In the genomic region with DNA sequence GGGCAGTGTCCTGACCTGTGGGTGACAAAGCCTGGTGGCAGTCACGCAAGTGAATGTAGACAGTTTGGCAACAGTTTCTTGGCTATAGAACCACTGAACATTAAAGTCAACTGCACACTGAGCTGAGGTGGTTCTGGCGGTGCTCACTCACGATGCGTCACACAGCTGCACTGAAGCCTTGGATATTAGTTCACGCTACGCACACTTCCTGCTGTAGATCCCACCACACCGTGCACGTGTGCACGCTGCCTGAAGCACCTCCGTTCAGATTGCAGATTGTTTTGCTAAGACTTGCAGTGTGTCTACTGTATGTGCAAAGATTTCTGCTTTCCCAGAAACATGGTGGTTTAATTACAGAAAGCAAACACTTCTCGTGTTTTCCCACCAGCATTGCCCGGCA, we compare ENCODE assay signal across 26 mouse cellular contexts. TPM values are rescaled to one million over a fixed set of nuclear protein-coding genes. Genes with fewer than 3 reads are reported as not detected.
DNase-seq lines count a peak whose midpoint lies in the region; ATAC-seq and TF ChIP-seq lines count a peak whose summit lies in the region.
"Had no signal": no experiment of that assay in that cellular context is flagged by ENCODE, and none has a peak within 500 bp of the region (broad histone marks: within the 10 kb centered on the region; RNA-seq: fewer than 3 reads in every experiment).

No protein-coding gene starts in this region.

- no peak for TF ChIP-seq CTCF in lung, embryonic 14.5 days (IDR thresholded peaks at IDR 0.05; ENCODE audit: low read depth)
- no peak for TF ChIP-seq CTCF in CH12.LX (conservative IDR thresholded peaks at IDR 0.05 in 1 of 2, IDR thresholded peaks at IDR 0.05 in 1 of 2; ENCODE audit: low read depth in 2 of 2, low read length in 2 of 2)
- no peak for TF ChIP-seq CTCF in kidney, adult 2 months (conservative IDR thresholded peaks at IDR 0.05; ENCODE audit: insufficient read depth, insufficient read length, low read depth, low read length)

- in situ Hi-C loops in CH12.LX (cut with MboI; ENCODE audit: low pct_ligation_motif_present, low pct_unique_long_range_greater_than_20kb, low sequenced_read_pairs) = no loop called here

- H3K27ac ChIP-seq in heart, embryonic 13.5 days (replicated peaks) = no peak overlapping the region
- no peak overlapping the region for H3K27ac ChIP-seq in lung, embryonic 14.5 days (ENCODE audit: low read depth)
- no peak overlapping the region for H3K27ac ChIP-seq in CH12.LX (ENCODE audit: insufficient read depth, low read depth)
- H3K27ac ChIP-seq in embryonic facial prominence, embryonic 13.5 days = no peak overlapping the region
- no peak overlapping the region for H3K27ac ChIP-seq in kidney, adult 2 months (ENCODE audit: insufficient read depth, low read depth, low read length)
- H3K27ac ChIP-seq: forebrain, embryonic 13.5 days; hindbrain, embryonic 12.5 days; kidney, embryonic 15.5 days; liver, embryonic 14.5 days; midbrain, embryonic 12.5 days; neural tube, embryonic 15.5 days had no signal

- TF ChIP-seq RAD21 in CH12.LX (IDR thresholded peaks at IDR 0.05; ENCODE audit: low read depth, low read length) = no peak

- H3K4me2 ChIP-seq in heart, embryonic 13.5 days = peak overlapping the region; percentile 55
- peak overlapping the region; percentile 3; the same call in 1 of the 2 replicates for H3K4me2 ChIP-seq in lung, embryonic 14.5 days
- H3K4me2 ChIP-seq in CH12.LX (ENCODE audit: insufficient read depth, low read depth, poor library complexity, severe bottlenecking) = peak overlapping the region; percentile 31
- H3K4me2 ChIP-seq in embryonic facial prominence, embryonic 13.5 days = peak overlapping the region; percentile 24; the same call in 1 of the 2 replicates
- H3K4me2 ChIP-seq: forebrain, embryonic 13.5 days; hindbrain, embryonic 12.5 days; kidney, embryonic 15.5 days; midbrain, embryonic 12.5 days; neural tube, embryonic 15.5 days had no signal

- DNase-seq in heart, adult 18-20 months = no peak
- DNase-seq in lung, embryonic 14.5 days = no peak
- DNase-seq in lung, postnatal 10 days = no peak
- no peak for DNase-seq in CH12.LX (ENCODE audit: extremely low read depth)
- no peak for DNase-seq in kidney, adult 2 months
- DNase-seq: adrenal gland, adult 2 months; B cell, adult 2 months; cerebellum, adult 11-12 months; cerebellum, postnatal 10 days; gastrocnemius, postnatal 14 days; heart, adult 11 months; kidney, postnatal 36 days; layer of hippocampus, postnatal 36 days; right cerebral cortex, adult 18-20 months; right cerebral cortex, postnatal 4 days; thymus, postnatal 14 days had no signal

- WGBS in heart, embryonic 13.5 days = 78% methylated on average over 12 of the region's 12 CpGs
- 60% methylated on average over 12 of the region's 12 CpGs for WGBS in lung, embryonic 14.5 days
- WGBS in embryonic facial prominence, embryonic 13.5 days = 56% methylated on average over 12 of the region's 12 CpGs
- 62% methylated on average over 12 of the region's 12 CpGs for WGBS in kidney, adult 2 months

- no peak for TF ChIP-seq EP300 in CH12.LX (IDR thresholded peaks at IDR 0.05; ENCODE audit: low read length)

- H3K9ac ChIP-seq in heart, embryonic 13.5 days = no peak overlapping the region
- no peak overlapping the region for H3K9ac ChIP-seq in lung, embryonic 14.5 days
- H3K9ac ChIP-seq in CH12.LX (ENCODE audit: insufficient read depth, low read depth) = no peak overlapping the region
- no peak overlapping the region for H3K9ac ChIP-seq in embryonic facial prominence, embryonic 13.5 days
- H3K9ac ChIP-seq: forebrain, embryonic 13.5 days; hindbrain, embryonic 12.5 days; kidney, embryonic 15.5 days; liver, embryonic 14.5 days; midbrain, embryonic 12.5 days; neural tube, embryonic 15.5 days had no signal

- H3K36me3 ChIP-seq in heart, embryonic 13.5 days = no peaks in the 10 kb centered on the region
- H3K36me3 ChIP-seq in lung, embryonic 14.5 days (ENCODE audit: insufficient read depth) = no peaks in the 10 kb centered on the region
- no peaks in the 10 kb centered on the region for H3K36me3 ChIP-seq in CH12.LX (replicated peaks in 1 of 2; ENCODE audit: control insufficient read depth in 1 of 2, insufficient read depth in 1 of 2, low read length in 1 of 2)
- H3K36me3 ChIP-seq in embryonic facial prominence, embryonic 13.5 days = no peaks in the 10 kb centered on the region
- no peaks in the 10 kb centered on the region for H3K36me3 ChIP-seq in kidney, adult 2 months (ENCODE audit: control insufficient read depth, insufficient read depth, low read length)
- H3K36me3 ChIP-seq: hindbrain, embryonic 12.5 days; kidney, embryonic 15.5 days; midbrain, embryonic 12.5 days; neural tube, embryonic 15.5 days had no signal

- H3K79me2 ChIP-seq in CH12.LX (replicated peaks; ENCODE audit: control insufficient read depth, extremely low read depth, insufficient read depth, poor library complexity, severe bottlenecking) = no peaks in the 10 kb centered on the region

- H3K4me1 ChIP-seq in heart, embryonic 13.5 days = peaks cover 8% of the 10 kb centered on the region
- no peaks in the 10 kb centered on the region for H3K4me1 ChIP-seq in lung, embryonic 14.5 days (ENCODE audit: insufficient read depth)
- H3K4me1 ChIP-seq in CH12.LX (ENCODE audit: control insufficient read depth in 1 of 2, insufficient read depth in 2 of 2) = peaks cover 0 to 4% of the 10 kb centered on the region in 2 experiments; a peak in 1 of 4 replicates
- peaks cover 14% of the 10 kb centered on the region for H3K4me1 ChIP-seq in embryonic facial prominence, embryonic 13.5 days
- no peaks in the 10 kb centered on the region for H3K4me1 ChIP-seq in kidney, adult 2 months (ENCODE audit: control insufficient read depth, insufficient read depth, low read length)
- H3K4me1 ChIP-seq: forebrain, embryonic 13.5 days; hindbrain, embryonic 12.5 days; kidney, embryonic 15.5 days; midbrain, embryonic 12.5 days; neural tube, embryonic 15.5 days had no signal

- peak overlapping the region; percentile 27; the same call in 1 of the 2 replicates for H3K4me3 ChIP-seq in heart, embryonic 13.5 days
- H3K4me3 ChIP-seq in lung, embryonic 14.5 days (ENCODE audit: low read depth, low read length) = no peak overlapping the region
- H3K4me3 ChIP-seq in CH12.LX (replicated peaks in 1 of 3; ENCODE audit: low read depth in 2 of 3, low read length in 2 of 3, poor library complexity in 1 of 3) = peak overlapping the region in 1 of 3 experiments; percentile 31
- H3K4me3 ChIP-seq in embryonic facial prominence, embryonic 13.5 days = no peak overlapping the region
- no peak overlapping the region for H3K4me3 ChIP-seq in kidney, adult 2 months (ENCODE audit: insufficient read depth, low read depth, low read length)
- H3K4me3 ChIP-seq: forebrain, embryonic 13.5 days; hindbrain, embryonic 12.5 days; kidney, embryonic 15.5 days; midbrain, embryonic 12.5 days; neural tube, embryonic 15.5 days had no signal

- H3K9me3 ChIP-seq in heart, embryonic 13.5 days = no peaks in the 10 kb centered on the region
- H3K9me3 ChIP-seq in lung, embryonic 14.5 days (ENCODE audit: low read depth, low read length) = no peaks in the 10 kb centered on the region
- no peaks in the 10 kb centered on the region for H3K9me3 ChIP-seq in CH12.LX (replicated peaks; ENCODE audit: low read length)
- no peaks in the 10 kb centered on the region for H3K9me3 ChIP-seq in embryonic facial prominence, embryonic 13.5 days
- H3K9me3 ChIP-seq: forebrain, embryonic 13.5 days; hindbrain, embryonic 12.5 days; kidney, embryonic 15.5 days; midbrain, embryonic 12.5 days; neural tube, embryonic 15.5 days had no signal

- dilution Hi-C loops in CH12.LX (cut with MboI; ENCODE audit: extremely low pct_ligation_motif_present, extremely low pct_unique_long_range_greater_than_20kb, low sequenced_read_pairs) = no loop called here

- TF ChIP-seq POLR2A in CH12.LX (IDR thresholded peaks at IDR 0.05; ENCODE audit: low read depth, low read length) = no peak
- TF ChIP-seq POLR2A in kidney, adult 2 months (IDR thresholded peaks at IDR 0.05; ENCODE audit: low read depth, low read length) = no peak

- no peak for ATAC-seq in heart, embryonic 13.5 days (ENCODE audit: extremely low read depth, insufficient number of reproducible peaks, low FRiP score, low TSS enrichment)
- no peak for ATAC-seq in lung, embryonic 14.5 days (ENCODE audit: insufficient read depth)
- ATAC-seq in embryonic facial prominence, embryonic 13.5 days (ENCODE audit: insufficient number of reproducible peaks, insufficient read depth, low FRiP score, low TSS enrichment, low read depth) = no peak
- ATAC-seq: forebrain, embryonic 13.5 days; intestine, postnatal 0 days had no signal

- peaks cover 9% of the 10 kb centered on the region for H3K27me3 ChIP-seq in heart, embryonic 13.5 days (replicated peaks)
- no peaks in the 10 kb centered on the region for H3K27me3 ChIP-seq in lung, embryonic 14.5 days (ENCODE audit: insufficient read depth, low read length)
- peaks cover 3% of the 10 kb centered on the region for H3K27me3 ChIP-seq in CH12.LX (replicated peaks)
- H3K27me3 ChIP-seq in embryonic facial prominence, embryonic 13.5 days = peaks cover 4% of the 10 kb centered on the region; the same call in 1 of the 2 replicates
- H3K27me3 ChIP-seq in kidney, adult 2 months (replicated peaks; ENCODE audit: control insufficient read depth, insufficient read depth, low read length) = no peaks in the 10 kb centered on the region
- H3K27me3 ChIP-seq: forebrain, embryonic 13.5 days; hindbrain, embryonic 12.5 days; kidney, embryonic 15.5 days; midbrain, embryonic 12.5 days; neural tube, embryonic 15.5 days had no signal

TF ChIP-seq in CH12.LX, 34 proteins besides CTCF, POLR2A, EP300 and RAD21:
- no peak for TF ChIP-seq POLR2AphosphoS2 (IDR thresholded peaks at IDR 0.05; ENCODE audit: low read depth, low read length)
- TF ChIP-seq ELF1 (IDR thresholded peaks at IDR 0.05; ENCODE audit: low read depth, low read length) = no peak
- TF ChIP-seq IRF4 (IDR thresholded peaks at IDR 0.05; ENCODE audit: low read depth, low read length) = no peak
- TF ChIP-seq BHLHE40 (IDR thresholded peaks at IDR 0.05; ENCODE audit: low read depth, low read length) = peak; percentile 57
- TF ChIP-seq CHD2 (IDR thresholded peaks at IDR 0.05; ENCODE audit: low read length) = no peak

RNA-seq across cellular contexts. Expression of gene Adamtsl3, which starts 17.0 kb away (rescaled TPM):
- 0.83 and 1.2 TPM in 2 replicates for polyA plus RNA-seq in heart, embryonic 13.5 days (2015; fragmentation: Nextera tagmentation; extraction: Ambion mirVana)
- 1 to 10 TPM; 6.0 to 6.4 TPM for total RNA-seq in heart, adult 18-20 months (2021)
- 0.58 and 0.93 TPM in 2 replicates for polyA plus RNA-seq in lung, embryonic 14.5 days (2014; fragmentation: Nextera tagmentation; extraction: Ambion mirVana)
- total RNA-seq in CH12.LX (2012; rRNA removed) (not detected in 2 replicates), CH12.LX (2014; rRNA removed) (not detected in 2 replicates)
- polyA plus RNA-seq in CH12.LX (2012; ENCODE audit: insufficient read length, low read depth) = not detected in 2 replicates
- 3.8 and 7.9 TPM in 2 replicates for polyA plus RNA-seq in embryonic facial prominence, embryonic 13.5 days (2015; fragmentation: Nextera tagmentation; extraction: Ambion mirVana)
- polyA plus RNA-seq in kidney, adult 2 months (2012; rRNA removed) = 0.41 and 0.45 TPM in 2 replicates
- total RNA-seq: MEL had no signal

Comparison
In these comparisons a context has a peak if more than half of its experiments do, and no peak if none do; other contexts are left out.
1. H3K4me2 ChIP-seq: peak in every context shown above with its lines; median percentile 55 in heart, embryonic 13.5 days; 31 in CH12.LX; 24 in embryonic facial prominence, embryonic 13.5 days; 3 in lung, embryonic 14.5 days.